Mouse (Mus musculus): Measurements from ENCODE around the gene Adcy7.
A peak's percentile ranks its signal among the peaks of the same experiment; 100 is the strongest.

DNA sequence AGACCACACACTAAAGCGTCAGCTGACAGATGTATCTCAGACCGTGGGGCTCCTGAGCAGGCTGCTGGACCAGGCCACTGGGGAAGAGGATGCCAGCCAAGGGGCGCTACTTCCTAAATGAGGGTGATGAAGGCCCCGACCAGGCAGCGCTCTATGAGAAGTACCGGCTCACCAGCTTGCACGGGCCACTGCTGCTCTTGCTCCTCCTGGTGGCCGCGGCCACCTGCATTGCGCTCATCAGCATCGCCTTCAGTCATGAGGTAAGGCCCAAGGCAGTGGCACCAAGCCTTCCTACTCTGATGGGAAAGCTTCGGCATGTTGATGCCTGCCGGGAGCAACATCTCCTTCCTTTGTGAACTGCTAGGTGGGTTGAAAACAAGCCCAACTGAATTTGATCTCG is 34.3 kb downstream of the Adcy7 start:
- TF ChIP-seq CTCF (IDR thresholded peaks at IDR 0.05; ENCODE audit: low read depth) (peak; percentile 86), EP300 (IDR thresholded peaks at IDR 0.05; ENCODE audit: low read depth) (no peak)

Measured in liver, embryonic 14.5 days (tissue).